Mouse (Mus musculus) forebrain, embryonic 11.5 days (tissue): ENCODE results near the gene Zfp385c. TPM values are rescaled to one million over a fixed set of nuclear protein-coding genes. Genes with fewer than 3 reads are reported as not detected.

Experiments used
- ATAC-seq: fragments of 200-750 bp; cut with Nextera tagmentation; replicated peaks from 2 replicates; pipeline ENCODE4 v1.8.0; 2017; ENCODE audit warnings: moderate TSS enrichment; ENCODE audit not compliant: low FRiP score
- DNase-seq: peaks from one replicate; pipeline ENCODE4 v3.0.0-alpha.2; 2017; ENCODE audit warnings: low spot score
- H3K27ac ChIP-seq: fragments of 300-500 bp; sonication (generic); 2 replicates; pipeline ENCODE4 v1.5.1; 2014; ENCODE audit warnings: low read depth, low read length
- H3K27me3 ChIP-seq: fragments of 300-500 bp; sonication (generic); 2 replicates; pipeline ENCODE4 v1.6.1; 2014; ENCODE audit warnings: mild to moderate bottlenecking, low read length, mixed read lengths; ENCODE audit not compliant: control insufficient read depth, insufficient read depth
- H3K36me3 ChIP-seq: fragments of 300-500 bp; sonication (generic); 2 replicates; pipeline ENCODE4 v1.6.1; 2014; ENCODE audit warnings: mild to moderate bottlenecking, low read length, moderate library complexity, mixed read lengths; ENCODE audit not compliant: control insufficient read depth, insufficient read depth
- H3K4me1 ChIP-seq: fragments of 300-500 bp; sonication (generic); replicated peaks from 2 replicates; pipeline ENCODE4 v1.6.1; 2014; ENCODE audit warnings: low read length, mixed read lengths; ENCODE audit not compliant: control insufficient read depth, insufficient read depth
- H3K4me2 ChIP-seq: fragments of 300-500 bp; sonication (generic); 2 replicates; pipeline ENCODE4 v1.6.1; 2014; ENCODE audit warnings: low read depth, mild to moderate bottlenecking, low read length, moderate library complexity, mixed read lengths; ENCODE audit not compliant: severe bottlenecking
- H3K4me3 ChIP-seq: fragments of 300-500 bp; sonication (generic); 2 replicates; pipeline ENCODE4 v1.5.1; 2014; ENCODE audit warnings: low read depth, low read length
- H3K9ac ChIP-seq: fragments of 300-500 bp; sonication (generic); 2 replicates; pipeline ENCODE4 v1.6.1; 2014; ENCODE audit warnings: low read length
- H3K9me3 ChIP-seq: fragments of 300-500 bp; sonication (generic); 2 replicates; pipeline ENCODE4 v1.6.1; 2016; ENCODE audit warnings: low read length, mixed read lengths; ENCODE audit not compliant: control insufficient read depth
- WGBS: fragments of 180-500 bp; shearing (Covaris S2); extraction: QIAGEN DNeasy Blood & Tissue Kit; methylation state at CpG from one replicate; pipeline ENCODE4 v1.1.7; 2014; 5-methylcytosine and 5-hydroxymethylcytosine counted together
- polyA plus RNA-seq: library from polyadenylated mRNA; unstranded; fragments of >200 nt; fragmentation: Nextera tagmentation; extraction: Ambion mirVana; gene quantifications from 2 replicates; pipeline ENCODE4 v1.2.1, GENCODE M21; 2014

The Zfp385c gene
- polyA plus RNA-seq, 1 experiment from 2014 or later: not detected

DNA sequence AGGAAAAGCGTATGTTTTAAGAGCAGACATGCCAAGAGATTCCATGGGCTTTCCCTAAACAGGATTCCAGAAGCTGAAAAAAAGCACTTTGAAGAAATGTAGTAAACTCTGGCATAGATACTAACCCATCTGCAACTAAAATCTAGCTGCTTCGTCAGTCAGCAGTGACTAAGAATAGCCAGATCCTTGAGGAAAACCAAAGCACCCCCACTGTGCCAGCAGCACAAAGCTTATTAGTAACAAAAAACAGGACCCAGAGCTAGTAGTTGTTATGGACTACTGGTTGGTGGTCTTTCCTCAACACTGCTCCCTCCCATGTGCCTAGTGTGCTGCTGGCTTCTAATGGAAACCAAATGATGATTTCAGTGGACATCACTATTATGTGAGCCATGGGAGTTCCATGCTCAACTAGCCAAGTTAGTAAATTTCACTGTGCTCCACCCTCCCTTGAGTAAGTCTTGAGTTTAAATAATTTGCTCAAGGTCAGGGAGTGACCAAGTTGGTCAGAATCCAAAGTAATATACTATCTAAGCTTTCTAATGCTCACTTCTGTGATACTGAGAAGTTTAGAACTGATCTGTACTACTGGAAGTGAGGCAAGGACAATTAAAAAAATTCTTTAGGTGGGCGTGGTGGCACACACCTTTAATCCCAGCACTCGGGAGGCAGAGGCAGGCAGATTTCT is 87.8 kb downstream of the Zfp385c start:
- no peak for ATAC-seq
- Histone ChIP-seq H3K4me3 (no peak overlapping the region), H3K4me2 (no peak overlapping the region), H3K9ac (no peak overlapping the region), H3K36me3 (peaks cover 3% of the 10 kb centered on the region; the same call in 1 of the 2 replicates), H3K27ac (no peak overlapping the region), H3K4me1 (no peaks in the 10 kb centered on the region), H3K9me3 (no peaks in the 10 kb centered on the region), H3K27me3 (no peaks in the 10 kb centered on the region)
- DNase-seq: no peak
- WGBS: 86% methylated on average over 4 of the region's 4 CpGs

- Histone ChIP-seq H3K27ac (no peak overlapping the region), H3K9me3 (no peaks in the 10 kb centered on the region), H3K36me3 (peaks cover 10% of the 10 kb centered on the region; the same call in 1 of the 2 replicates), H3K4me1 (no peaks in the 10 kb centered on the region), H3K4me3 (no peak overlapping the region), H3K4me2 (no peak overlapping the region), H3K9ac (no peak overlapping the region), H3K27me3 (no peaks in the 10 kb centered on the region)
- WGBS: 91% methylated on average over 8 of the region's 8 CpGs
- no peak for ATAC-seq
- no peak for DNase-seq
These were observed 88.4 kb downstream of the Zfp385c start for GRCm38 (mm10) chr11:100603813-100604212.

DNA sequence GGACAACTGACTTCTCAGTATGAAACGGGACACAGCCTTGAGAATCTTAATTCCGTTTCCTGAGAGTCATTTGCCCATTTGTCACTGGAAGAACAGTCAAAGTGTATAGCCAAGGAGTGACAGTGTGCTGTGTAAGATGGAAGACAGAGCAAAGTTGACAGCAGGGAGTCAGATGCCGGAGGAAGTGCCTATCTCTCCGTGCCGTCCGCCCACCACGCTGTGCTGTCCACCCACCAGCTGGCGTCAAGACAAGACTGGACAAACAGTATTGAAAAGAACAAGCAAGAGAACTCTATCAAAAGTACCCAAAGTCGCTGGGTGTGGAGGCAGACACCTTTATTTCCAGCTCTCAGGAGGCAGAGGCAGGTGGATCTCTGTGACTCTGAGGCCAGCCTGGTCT is 89.1 kb downstream of the Zfp385c start:
- no peak overlapping the region for H3K4me2 ChIP-seq
- WGBS: 94% methylated on average over 9 of the region's 9 CpGs
- H3K27ac ChIP-seq: no peak overlapping the region
- no peaks in the 10 kb centered on the region for H3K27me3 ChIP-seq
- H3K9me3 ChIP-seq: no peaks in the 10 kb centered on the region
- H3K4me3 ChIP-seq: no peak overlapping the region
- H3K4me1 ChIP-seq: no peaks in the 10 kb centered on the region
- DNase-seq (no peak), ATAC-seq (no peak)
- peaks cover 14% of the 10 kb centered on the region; the same call in 1 of the 2 replicates for H3K36me3 ChIP-seq
- no peak overlapping the region for H3K9ac ChIP-seq

GRCm38 (mm10) chr11:100601372-100601771 is 90.9 kb downstream of the Zfp385c start:
- H3K4me2 ChIP-seq: no peak overlapping the region
- H3K9me3 ChIP-seq: no peaks in the 10 kb centered on the region
- no peak for ATAC-seq
- no peak overlapping the region for H3K27ac ChIP-seq
- H3K4me3 ChIP-seq: no peak overlapping the region
- H3K27me3 ChIP-seq: no peaks in the 10 kb centered on the region
- peaks cover 23% of the 10 kb centered on the region; the same call in 1 of the 2 replicates for H3K36me3 ChIP-seq
- no peak for DNase-seq
- WGBS: 98% methylated on average over 3 of the region's 3 CpGs
- H3K9ac ChIP-seq: no peak overlapping the region
- H3K4me1 ChIP-seq: no peaks in the 10 kb centered on the region

DNA sequence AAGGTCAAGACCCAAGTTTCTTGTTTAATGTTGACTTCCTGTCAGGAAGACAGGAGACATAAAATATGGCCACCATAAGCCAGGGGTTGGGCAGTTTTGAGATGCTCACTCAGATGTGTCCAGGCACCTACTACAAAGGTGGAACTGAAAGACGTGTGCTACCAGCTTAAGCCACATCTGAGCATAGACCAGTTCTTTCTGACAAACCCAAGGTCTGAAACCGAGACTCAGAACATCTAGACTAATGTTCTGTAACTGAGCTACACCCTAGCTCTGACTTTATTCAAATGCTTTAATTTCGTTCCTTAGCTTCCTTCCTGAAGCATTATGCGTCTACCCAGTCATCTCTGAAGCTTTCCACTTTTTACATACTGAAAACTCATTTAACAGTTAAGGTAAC is 94.2 kb downstream of the Zfp385c start:
- H3K36me3 ChIP-seq: peaks cover 25% of the 10 kb centered on the region; the same call in 1 of the 2 replicates
- H3K9me3 ChIP-seq: no peaks in the 10 kb centered on the region
- DNase-seq (no peak), ATAC-seq (no peak)
- H3K4me1 ChIP-seq: no peaks in the 10 kb centered on the region
- H3K9ac ChIP-seq: no peak overlapping the region
- H3K4me2 ChIP-seq: no peak overlapping the region
- 93% methylated on average over 4 of the region's 4 CpGs for WGBS
- no peak overlapping the region for H3K27ac ChIP-seq
- no peaks in the 10 kb centered on the region for H3K27me3 ChIP-seq
- H3K4me3 ChIP-seq: no peak overlapping the region

DNA sequence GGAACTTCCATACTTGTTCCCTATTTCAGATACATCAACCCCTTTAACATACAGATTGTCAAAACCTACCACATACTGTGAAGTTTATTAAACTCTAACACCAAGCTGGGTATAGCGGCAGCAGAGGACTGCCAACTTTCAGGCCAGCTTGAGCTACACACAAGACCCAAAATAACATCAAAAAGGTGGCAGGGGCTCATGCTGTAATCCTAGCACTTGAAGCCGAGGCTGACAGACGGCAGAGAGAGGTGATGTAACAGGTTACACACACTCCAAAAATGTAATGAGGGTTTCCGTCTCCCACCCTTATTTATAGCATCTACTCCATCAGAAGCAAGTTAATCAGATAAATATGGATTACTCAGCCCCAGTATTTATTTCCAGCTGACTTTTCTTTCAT is 96.7 kb downstream of the Zfp385c start:
- Histone ChIP-seq H3K4me1 (no peaks in the 10 kb centered on the region), H3K36me3 (peaks cover 31% of the 10 kb centered on the region), H3K27me3 (no peaks in the 10 kb centered on the region), H3K9ac (no peak overlapping the region), H3K4me2 (no peak overlapping the region), H3K27ac (no peak overlapping the region), H3K4me3 (no peak overlapping the region), H3K9me3 (no peaks in the 10 kb centered on the region)
- 88% methylated on average over 4 of the region's 4 CpGs for WGBS
- ATAC-seq (no peak), DNase-seq (no peak)

DNA sequence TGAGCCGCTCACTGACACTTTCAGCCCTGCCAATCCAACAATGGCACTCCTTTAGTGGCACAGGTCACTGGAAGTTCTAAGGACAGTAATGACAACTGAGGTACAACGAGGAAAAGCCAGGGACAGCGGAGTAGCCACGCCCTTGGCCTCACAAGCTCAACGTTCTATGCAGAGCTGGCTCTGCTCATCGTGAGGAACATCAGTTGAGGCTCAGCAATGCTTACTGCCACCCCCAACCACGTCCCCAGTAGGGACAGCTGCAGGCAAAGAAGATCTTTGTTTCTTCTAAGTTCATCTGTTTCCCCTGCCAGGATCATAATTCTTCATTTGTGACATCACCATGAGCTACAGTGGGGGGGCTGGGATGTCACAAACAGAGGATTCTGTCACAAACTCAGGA is 97.6 kb downstream of the Zfp385c start:
- no peak overlapping the region for H3K9ac ChIP-seq
- H3K4me3 ChIP-seq: no peak overlapping the region
- DNase-seq: no peak
- 93% methylated on average over 7 of the region's 7 CpGs for WGBS
- H3K36me3 ChIP-seq: peaks cover 31% of the 10 kb centered on the region
- H3K4me2 ChIP-seq: no peak overlapping the region
- no peaks in the 10 kb centered on the region for H3K4me1 ChIP-seq
- ATAC-seq: no peak
- H3K27me3 ChIP-seq: no peaks in the 10 kb centered on the region
- H3K27ac ChIP-seq: no peak overlapping the region
- no peaks in the 10 kb centered on the region for H3K9me3 ChIP-seq

DNA sequence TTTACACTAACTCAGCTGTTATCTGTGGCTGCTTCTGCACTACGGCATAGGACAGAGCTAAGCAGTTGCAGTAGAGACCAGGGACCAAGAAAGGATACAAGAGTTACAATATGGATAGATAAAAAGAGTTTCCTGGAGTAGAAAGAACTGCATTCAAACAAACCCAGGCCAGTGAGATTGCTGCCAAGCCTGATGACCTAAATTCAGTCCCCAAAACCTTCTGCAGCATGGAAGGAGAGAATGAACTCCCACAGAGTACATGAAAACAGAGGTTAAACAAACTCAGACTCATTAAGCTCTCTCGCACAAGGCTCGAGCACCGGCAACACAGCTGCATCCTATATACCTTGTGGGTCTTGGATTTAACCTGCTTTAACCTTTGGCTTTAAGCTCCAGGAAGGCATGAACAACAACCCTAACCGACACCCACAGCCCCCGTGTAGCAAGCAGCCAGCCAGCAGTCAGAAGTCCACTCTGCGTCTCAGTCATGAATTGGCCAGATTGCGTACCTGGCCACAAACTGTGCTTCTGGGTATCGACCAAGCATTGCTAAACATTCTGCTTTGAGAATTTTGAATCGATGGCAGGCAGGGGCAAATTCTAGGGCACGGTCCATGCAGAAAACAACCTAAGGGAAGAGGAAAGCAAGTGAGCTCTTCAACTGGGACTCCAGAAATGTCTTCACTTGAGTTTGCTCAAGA is 99.8 kb downstream of the Zfp385c start:
- no peak for ATAC-seq
- Histone ChIP-seq H3K27ac (no peak overlapping the region), H3K9ac (no peak overlapping the region), H3K9me3 (no peaks in the 10 kb centered on the region), H3K27me3 (no peaks in the 10 kb centered on the region), H3K4me3 (no peak overlapping the region), H3K4me1 (no peaks in the 10 kb centered on the region), H3K4me2 (no peak overlapping the region), H3K36me3 (peaks cover 22% of the 10 kb centered on the region)
- DNase-seq: no peak
- 92% methylated on average over 11 of the region's 11 CpGs for WGBS

DNA sequence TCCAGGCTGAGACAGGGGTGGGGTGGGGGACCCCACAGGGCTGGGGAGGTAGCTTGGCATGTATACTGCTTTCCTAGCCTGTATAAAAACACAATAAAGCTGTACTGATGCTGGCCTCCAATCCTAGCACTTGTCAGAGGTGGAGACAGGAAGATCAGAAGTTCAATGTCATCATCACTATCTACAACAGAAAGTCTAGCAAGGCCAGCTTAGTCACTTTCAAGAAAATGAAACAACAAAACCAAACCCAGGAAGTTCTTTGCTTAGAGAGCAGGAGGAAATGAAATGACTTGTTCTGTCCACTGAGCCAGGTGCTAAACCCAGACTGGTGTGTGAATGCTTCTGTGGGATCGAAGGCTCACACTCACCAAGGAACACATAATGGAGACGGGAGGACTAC is 103.8 kb downstream of the Zfp385c start:
- peaks cover 31% of the 10 kb centered on the region for H3K36me3 ChIP-seq
- no peak overlapping the region for H3K9ac ChIP-seq
- H3K27me3 ChIP-seq: no peaks in the 10 kb centered on the region
- H3K4me1 ChIP-seq: no peaks in the 10 kb centered on the region
- ATAC-seq (no peak), DNase-seq (no peak)
- WGBS: 92% methylated on average over 2 of the region's 2 CpGs
- H3K9me3 ChIP-seq: no peaks in the 10 kb centered on the region
- H3K4me3 ChIP-seq: no peak overlapping the region
- no peak overlapping the region for H3K27ac ChIP-seq
- no peak overlapping the region for H3K4me2 ChIP-seq
